Mouse (Mus musculus) midbrain, embryonic 15.5 days (tissue): ENCODE data around the gene Dnajc21. TPM values are rescaled to one million over a fixed set of nuclear protein-coding genes. Genes with fewer than 3 reads are reported as not detected.
A peak's percentile ranks its signal among the peaks of the same experiment; 100 is the strongest.

Experiments
- ATAC-seq: fragments of 200-750 bp; cut with Nextera tagmentation; replicated peaks from 2 replicates; pipeline ENCODE4 v1.8.0; 2017; ENCODE audit warnings: moderate TSS enrichment
- H3K27ac ChIP-seq: fragments of 300-500 bp; sonication (generic); 2 replicates; pipeline ENCODE4 v1.5.1; 2015; ENCODE audit warnings: mild to moderate bottlenecking, inconsistent platforms
- H3K27me3 ChIP-seq: fragments of 300-500 bp; sonication (generic); replicated peaks from 2 replicates; pipeline ENCODE4 v1.6.1; 2015; ENCODE audit warnings: inconsistent platforms
- H3K36me3 ChIP-seq: fragments of 300-500 bp; sonication (generic); replicated peaks from 2 replicates; pipeline ENCODE4 v1.6.1; 2015; ENCODE audit warnings: inconsistent platforms
- H3K4me1 ChIP-seq: fragments of 300-500 bp; sonication (generic); 2 replicates; pipeline ENCODE4 v1.6.1; 2015; ENCODE audit warnings: inconsistent platforms
- H3K4me2 ChIP-seq: fragments of 300-500 bp; sonication (generic); 2 replicates; pipeline ENCODE4 v1.6.1; 2015; ENCODE audit warnings: inconsistent platforms, mild to moderate bottlenecking, moderate library complexity
- H3K4me3 ChIP-seq: fragments of 300-500 bp; sonication (generic); 2 replicates; pipeline ENCODE4 v1.5.1; 2015; ENCODE audit warnings: mild to moderate bottlenecking, inconsistent platforms
- H3K9ac ChIP-seq: fragments of 300-500 bp; sonication (generic); 2 replicates; pipeline ENCODE4 v1.6.1; 2015; ENCODE audit warnings: mild to moderate bottlenecking, inconsistent platforms
- H3K9me3 ChIP-seq: fragments of 300-500 bp; sonication (generic); 2 replicates; pipeline ENCODE4 v1.6.1; 2016; ENCODE audit warnings: inconsistent platforms
- WGBS: fragments of 180-500 bp; shearing (Covaris S2); methylation state at CpG from one replicate; pipeline ENCODE4 v1.1.7; 2015; ENCODE audit warnings: mixed read lengths; 5-methylcytosine and 5-hydroxymethylcytosine counted together
- polyA plus RNA-seq: library from polyadenylated mRNA; unstranded; fragments of >200 nt; fragmentation: Nextera tagmentation; extraction: Ambion mirVana; gene quantifications from 2 replicates; pipeline ENCODE4 v1.2.1, GENCODE M21; 2015

Dnajc21 gene
- polyA plus RNA-seq, 1 experiment from 2014 or later = 11.2 TPM

DNA sequence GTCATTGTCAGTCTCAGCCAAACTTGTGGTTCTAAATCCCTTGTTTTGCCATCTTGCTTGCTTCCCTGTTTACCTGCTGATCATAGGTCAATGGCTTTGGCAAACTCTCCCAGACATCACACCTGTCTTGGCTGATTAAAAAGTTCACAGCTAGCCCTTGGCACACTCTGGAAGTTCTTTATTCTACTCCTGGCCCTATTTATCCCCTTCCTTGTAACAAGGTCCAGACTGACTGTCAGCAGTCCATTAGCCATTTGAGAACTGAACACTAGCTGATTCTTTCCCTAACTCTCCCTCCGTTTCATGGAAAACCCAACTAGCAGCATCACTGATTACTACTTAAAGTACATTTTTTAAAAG lies 48.6 kb downstream of the Dnajc21 start:
- no peaks in the 10 kb centered on the region for H3K9me3 ChIP-seq
- WGBS = 21% methylated on average over 1 of the region's 1 CpGs
- H3K27ac ChIP-seq = no peak overlapping the region
- no peak overlapping the region for H3K4me3 ChIP-seq
- peaks cover 7% of the 10 kb centered on the region for H3K4me1 ChIP-seq
- ATAC-seq = peak; percentile 28; the same call in 1 of the 2 replicates
- no peaks in the 10 kb centered on the region for H3K27me3 ChIP-seq
- no peak overlapping the region for H3K4me2 ChIP-seq
- H3K9ac ChIP-seq = no peak overlapping the region
- no peaks in the 10 kb centered on the region for H3K36me3 ChIP-seq

DNA sequence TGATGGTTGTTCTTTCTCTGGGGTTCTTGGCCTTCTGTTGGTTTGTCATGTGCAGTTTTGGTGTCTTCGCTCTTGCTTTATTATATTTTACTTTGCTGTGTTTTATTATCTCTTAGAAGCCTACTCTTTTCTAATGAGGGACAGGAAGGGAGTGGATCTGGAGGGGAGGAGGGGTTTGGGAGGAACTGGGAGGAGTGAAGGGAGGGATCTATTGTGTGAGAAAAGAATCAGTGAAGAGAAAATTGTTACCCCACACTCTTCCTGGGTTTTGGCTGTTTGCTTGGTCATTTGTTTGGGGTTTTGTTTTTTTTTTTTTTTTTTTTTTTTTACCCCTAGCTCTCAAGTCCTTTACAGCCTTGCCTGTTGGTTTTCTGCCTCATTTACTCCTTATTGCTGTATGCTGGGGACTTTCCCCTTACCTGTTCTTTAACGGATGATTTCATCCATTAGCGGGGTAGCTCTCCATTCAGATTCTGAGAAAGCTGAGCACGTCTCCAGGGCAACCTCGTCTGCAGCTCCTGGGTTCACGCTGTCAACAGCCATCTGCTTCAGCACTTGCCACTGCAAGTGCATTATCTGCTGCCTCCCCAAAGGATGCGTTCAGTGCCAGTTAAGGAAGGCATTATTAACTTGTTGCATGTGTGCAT lies 49.1 kb downstream of the Dnajc21 start:
- no peaks in the 10 kb centered on the region for H3K9me3 ChIP-seq
- peak; percentile 81 for ATAC-seq
- WGBS = 13% methylated on average over 7 of the region's 7 CpGs
- no peaks in the 10 kb centered on the region for H3K27me3 ChIP-seq
- no peaks in the 10 kb centered on the region for H3K36me3 ChIP-seq
- H3K4me2 ChIP-seq = no peak overlapping the region
- H3K9ac ChIP-seq = no peak overlapping the region
- peaks cover 7% of the 10 kb centered on the region for H3K4me1 ChIP-seq
- H3K27ac ChIP-seq = no peak overlapping the region
- H3K4me3 ChIP-seq = no peak overlapping the region

DNA sequence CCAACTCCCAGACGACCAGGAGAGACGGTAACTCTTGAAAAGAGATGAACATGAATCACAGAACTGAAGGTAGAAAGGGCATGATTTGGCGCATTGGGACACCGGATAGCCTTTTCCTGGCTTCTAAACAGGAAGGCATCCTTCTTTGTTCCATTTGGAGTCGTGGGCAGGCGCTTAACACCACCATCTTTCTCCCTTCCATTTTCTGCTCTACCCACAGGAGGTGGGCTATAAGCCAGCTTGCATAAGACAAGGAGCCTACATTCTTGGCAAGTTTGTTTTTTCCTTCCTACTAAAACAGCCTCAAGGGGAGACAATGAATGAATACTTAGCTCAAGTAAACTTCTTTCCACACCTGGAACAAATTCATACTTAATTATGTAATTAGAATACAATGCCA lies 56.7 kb downstream of the Dnajc21 start:
- Histone ChIP-seq H3K27me3 (no peaks in the 10 kb centered on the region), H3K27ac (no peak overlapping the region), H3K4me2 (no peak overlapping the region), H3K9me3 (no peaks in the 10 kb centered on the region), H3K4me1 (no peaks in the 10 kb centered on the region), H3K9ac (no peak overlapping the region), H3K4me3 (no peak overlapping the region), H3K36me3 (no peaks in the 10 kb centered on the region)
- no peak for ATAC-seq
- 89% methylated on average over 6 of the region's 6 CpGs for WGBS

DNA sequence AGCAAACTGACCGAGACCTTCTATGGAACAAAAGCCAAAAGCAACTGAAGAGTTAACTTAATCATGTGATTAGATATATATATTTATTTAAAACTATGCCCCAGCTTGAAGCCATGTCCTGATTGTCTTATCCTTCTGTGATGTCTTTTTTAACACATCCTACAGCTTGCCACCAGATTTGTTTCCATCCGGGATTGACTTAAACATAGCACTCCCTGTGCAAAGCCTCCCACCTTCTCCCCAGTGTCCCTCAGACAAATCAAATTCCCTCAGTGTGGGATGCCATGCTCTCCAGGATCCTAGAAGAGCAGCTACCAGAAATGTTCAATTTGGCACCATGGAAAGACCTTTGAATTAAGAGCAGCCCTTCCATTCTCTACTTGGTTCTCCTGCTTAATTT lies 59.4 kb downstream of the Dnajc21 start:
- no peak for ATAC-seq

DNA sequence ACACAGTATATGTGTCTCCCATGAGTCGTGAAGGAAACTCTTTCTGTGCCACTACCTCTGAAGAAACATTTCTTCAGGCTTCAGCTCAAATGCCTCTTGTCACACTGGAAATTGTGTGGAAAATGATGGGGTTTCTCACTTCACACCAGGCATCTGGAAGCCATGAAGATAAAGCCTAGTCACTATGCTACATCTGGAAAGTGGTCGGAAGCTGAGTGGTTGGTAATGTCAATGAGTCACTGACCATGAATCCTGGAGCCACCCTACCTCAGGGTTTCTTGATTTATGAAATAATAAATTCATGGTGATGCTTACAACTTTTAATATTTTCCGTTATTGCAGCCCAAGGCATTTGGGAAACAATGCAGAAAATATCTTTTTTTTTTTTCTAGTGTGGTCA lies 60.5 kb downstream of the Dnajc21 start:
- Histone ChIP-seq H3K27me3 (no peaks in the 10 kb centered on the region), H3K4me1 (no peaks in the 10 kb centered on the region), H3K9ac (no peak overlapping the region), H3K4me3 (no peak overlapping the region), H3K36me3 (no peaks in the 10 kb centered on the region), H3K27ac (no peak overlapping the region), H3K4me2 (no peak overlapping the region), H3K9me3 (no peaks in the 10 kb centered on the region)
- WGBS = 95% methylated on average over 3 of the region's 3 CpGs
- ATAC-seq = no peak

More for the DNA sequence above, 59.4 kb downstream of the Dnajc21 start:
- no peak overlapping the region for H3K4me3 ChIP-seq
- no peaks in the 10 kb centered on the region for H3K9me3 ChIP-seq
- H3K9ac ChIP-seq = no peak overlapping the region
- no peaks in the 10 kb centered on the region for H3K27me3 ChIP-seq
- H3K4me2 ChIP-seq = no peak overlapping the region
- no peaks in the 10 kb centered on the region for H3K4me1 ChIP-seq
- H3K36me3 ChIP-seq = no peaks in the 10 kb centered on the region
- WGBS = 79% methylated on average over 2 of the region's 2 CpGs
- H3K27ac ChIP-seq = no peak overlapping the region

DNA sequence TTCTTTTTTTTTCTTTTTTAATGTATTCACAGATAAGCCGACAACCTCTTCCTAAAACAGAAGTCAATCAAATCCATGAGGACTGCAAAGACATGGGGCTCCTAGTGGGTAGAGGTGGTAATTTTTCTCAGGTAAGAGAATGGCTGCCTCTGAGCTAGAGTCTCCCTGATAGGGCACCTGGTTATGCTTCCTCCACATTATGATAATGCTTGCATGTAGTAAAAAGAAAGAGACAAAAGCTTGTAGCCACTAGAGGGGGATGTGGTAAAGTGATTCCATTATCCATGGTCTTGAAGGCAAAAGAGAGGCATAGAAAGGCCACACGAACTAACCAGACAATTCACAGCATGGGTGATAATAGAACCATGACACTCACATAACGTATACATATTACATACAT lies 69.9 kb downstream of the Dnajc21 start:
- ATAC-seq = no peak
- no peaks in the 10 kb centered on the region for H3K36me3 ChIP-seq
- H3K4me3 ChIP-seq = no peak overlapping the region
- H3K9me3 ChIP-seq = no peaks in the 10 kb centered on the region; the same call in 1 of the 2 replicates
- H3K4me2 ChIP-seq = no peak overlapping the region
- no peaks in the 10 kb centered on the region for H3K4me1 ChIP-seq
- no peaks in the 10 kb centered on the region for H3K27me3 ChIP-seq
- no peak overlapping the region for H3K27ac ChIP-seq
- WGBS = 41% methylated on average over 3 of the region's 3 CpGs
- H3K9ac ChIP-seq = no peak overlapping the region

DNA sequence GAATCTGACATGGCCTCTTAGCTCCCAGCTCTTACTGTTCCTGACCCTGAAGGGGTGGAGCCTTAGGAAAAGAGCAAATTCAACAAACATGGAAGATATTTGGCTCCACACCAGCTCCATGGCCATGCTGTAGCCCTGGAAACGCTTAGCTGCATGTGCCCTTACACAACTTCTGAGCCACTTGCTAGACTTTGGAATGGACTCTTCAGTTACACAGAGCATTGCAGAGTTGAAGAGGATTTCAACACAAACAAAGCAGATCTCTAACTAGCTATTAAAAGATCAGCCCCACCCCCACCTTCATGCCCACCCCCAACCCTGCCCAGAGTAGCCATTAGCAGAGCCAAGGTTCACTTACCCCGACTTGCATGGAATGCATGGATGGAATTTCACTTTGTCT lies 70.5 kb downstream of the Dnajc21 start:
- no peaks in the 10 kb centered on the region for H3K27me3 ChIP-seq
- no peak overlapping the region for H3K4me3 ChIP-seq
- no peak for ATAC-seq
- H3K9me3 ChIP-seq = no peaks in the 10 kb centered on the region; the same call in 1 of the 2 replicates
- 75% methylated on average over 2 of the region's 2 CpGs for WGBS
- no peak overlapping the region for H3K4me2 ChIP-seq
- no peaks in the 10 kb centered on the region for H3K36me3 ChIP-seq
- H3K27ac ChIP-seq = no peak overlapping the region
- H3K4me1 ChIP-seq = no peaks in the 10 kb centered on the region
- no peak overlapping the region for H3K9ac ChIP-seq

Other genes starting within 250 kb of the Dnajc21 start
- not detected in 2 replicates for gene Gm21973, start 145.1 kb downstream of the Dnajc21 start, polyA plus RNA-seq
- gene Agxt2, start 112.0 kb downstream of the Dnajc21 start, polyA plus RNA-seq = not detected in 2 replicates
- gene Brix1, start 15.4 kb upstream of the Dnajc21 start, polyA plus RNA-seq = 43.6 and 49.7 TPM in 2 replicates
- gene Rad1, start 15.5 kb upstream of the Dnajc21 start, polyA plus RNA-seq = 22.5 and 24.7 TPM in 2 replicates
- not detected in 2 replicates for gene Ttc23l, start 88.2 kb upstream of the Dnajc21 start, polyA plus RNA-seq
- gene Rai14, start 244.1 kb upstream of the Dnajc21 start, polyA plus RNA-seq = 14.0 and 14.5 TPM in 2 replicates